Mouse (Mus musculus) embryo, embryonic 10 days (tissue): ENCODE results near the gene Neurod2.

Experiments used
- DNase-seq: peaks from one replicate; pipeline ENCODE4 v3.0.0-alpha.2; 2015; ENCODE audit warnings: low spot score

Neurod2 gene

GRCm38 (mm10) chr11:98317479-98317878 lies 12.0 kb downstream of the Neurod2 start:
- DNase-seq = no peak

- peak; percentile 89 for DNase-seq
Measured at GRCm38 (mm10) chr11:98313790-98314323, 15.6 kb downstream of the Neurod2 start.

GRCm38 (mm10) chr11:98298484-98299205 lies 30.8 kb downstream of the Neurod2 start:
- peak; percentile 45 for DNase-seq

GRCm38 (mm10) chr11:98297778-98298177 lies 31.7 kb downstream of the Neurod2 start:
- DNase-seq = no peak

- no peak for DNase-seq
Measured at GRCm38 (mm10) chr11:98296916-98297315, 32.5 kb downstream of the Neurod2 start.

GRCm38 (mm10) chr11:98296277-98296676 lies 33.2 kb downstream of the Neurod2 start:
- peak; percentile 81 for DNase-seq

GRCm38 (mm10) chr11:98295013-98295585 lies 34.3 kb downstream of the Neurod2 start:
- no peak for DNase-seq

DNA sequence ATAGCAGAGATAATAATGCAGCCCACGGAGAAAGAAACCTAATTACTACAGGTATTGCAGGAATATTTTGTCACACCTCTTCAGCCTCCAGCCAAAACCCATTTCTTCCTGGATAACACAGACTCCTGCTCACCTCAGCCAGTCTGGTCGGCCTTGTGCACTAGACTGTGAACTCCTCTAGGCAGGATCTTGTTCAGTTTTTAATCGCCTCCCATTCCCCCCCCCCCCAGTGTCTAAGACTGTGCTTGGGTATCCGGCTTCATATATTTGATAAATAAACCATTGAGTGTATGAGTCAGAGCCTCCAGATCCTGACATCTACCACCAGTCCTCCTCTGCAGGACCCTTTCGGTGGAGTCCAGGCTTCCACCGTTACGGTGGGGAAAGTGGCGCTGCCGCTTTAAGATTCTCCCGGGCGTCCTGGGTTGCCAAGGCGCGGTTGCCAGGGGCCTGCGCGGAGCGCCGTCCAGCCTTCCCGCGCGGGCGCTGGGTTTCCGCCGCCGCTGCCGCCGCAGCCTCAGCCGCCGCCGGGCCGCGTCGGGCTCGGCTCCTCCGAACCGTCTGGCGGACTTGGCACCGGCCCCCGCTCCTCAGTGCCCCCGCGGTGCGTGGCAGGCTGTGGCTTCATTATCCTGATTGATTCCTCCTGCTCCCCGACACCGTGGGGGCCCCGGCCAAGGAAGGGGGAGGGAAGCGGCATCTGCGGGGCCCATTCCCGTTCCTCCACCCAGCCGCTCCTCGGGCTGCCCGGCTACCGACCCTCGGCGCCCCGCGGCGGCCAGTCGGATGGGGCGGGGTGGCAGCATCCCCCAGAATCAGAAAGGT lies 35.0 kb downstream of the Neurod2 start:
- DNase-seq = peak; percentile 79

DNA sequence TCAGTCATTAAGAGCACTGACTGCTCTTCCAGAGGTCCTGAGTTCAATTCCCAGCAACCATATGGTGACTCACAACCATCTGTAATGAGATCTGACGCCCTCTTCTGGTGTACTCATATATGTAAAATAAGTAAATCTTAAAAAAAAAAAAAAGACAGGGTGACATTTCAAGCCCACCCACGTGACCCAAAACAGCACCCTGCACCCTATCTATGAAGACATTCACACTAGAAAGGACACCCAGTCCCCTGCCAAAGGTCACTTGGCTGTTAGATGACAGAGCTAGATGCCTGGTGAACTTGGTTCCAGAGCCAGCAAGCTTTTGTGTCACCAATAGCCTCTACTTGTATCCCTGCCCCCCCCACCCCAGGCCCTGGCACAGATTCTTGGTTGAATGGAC lies 36.4 kb downstream of the Neurod2 start:
- no peak for DNase-seq

DNA sequence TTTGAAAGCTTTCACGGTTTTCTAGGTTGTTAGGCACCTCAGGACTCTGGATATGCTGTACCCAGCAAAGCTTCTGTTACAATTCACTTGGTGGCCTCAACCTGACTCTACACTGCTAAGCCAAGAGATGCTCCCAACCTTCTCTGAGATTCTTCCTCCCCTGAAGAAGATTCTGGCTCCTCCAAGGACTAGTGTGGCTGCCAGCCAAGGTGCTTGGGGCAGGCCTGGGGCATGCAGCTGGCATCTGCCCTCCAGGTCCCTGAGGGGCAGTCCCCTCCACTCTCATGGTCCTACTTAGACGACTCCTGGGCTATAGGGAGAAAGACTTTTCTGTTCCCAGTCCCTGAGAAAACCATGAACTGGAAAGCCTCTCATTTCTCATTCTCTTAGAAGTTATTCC lies 38.5 kb downstream of the Neurod2 start:
- no peak for DNase-seq

GRCm38 (mm10) chr11:98289873-98290272 lies 39.6 kb downstream of the Neurod2 start:
- no peak for DNase-seq

DNA sequence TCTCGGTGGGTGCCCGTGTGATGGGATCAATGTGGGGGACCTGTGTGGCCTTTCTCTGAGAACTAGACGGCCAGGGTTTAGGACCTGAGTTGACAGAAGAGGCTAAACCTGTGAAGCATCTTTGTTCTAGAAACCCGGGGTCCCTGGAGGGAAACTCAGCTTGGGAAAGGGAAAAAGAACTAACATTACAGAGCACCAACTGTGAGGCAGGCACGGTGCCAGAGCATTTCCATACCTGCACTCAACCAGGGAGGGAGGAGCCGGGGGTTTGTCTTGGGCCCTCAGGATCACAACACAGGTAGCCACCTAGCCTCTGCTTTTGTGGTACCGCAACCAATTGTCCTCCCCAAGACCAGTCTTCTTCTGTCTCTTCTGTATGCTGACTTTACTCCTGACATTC lies 41.5 kb downstream of the Neurod2 start:
- no peak for DNase-seq

- no peak for DNase-seq
Measured at GRCm38 (mm10) chr11:98287531-98287930, 41.9 kb downstream of the Neurod2 start.

DNA sequence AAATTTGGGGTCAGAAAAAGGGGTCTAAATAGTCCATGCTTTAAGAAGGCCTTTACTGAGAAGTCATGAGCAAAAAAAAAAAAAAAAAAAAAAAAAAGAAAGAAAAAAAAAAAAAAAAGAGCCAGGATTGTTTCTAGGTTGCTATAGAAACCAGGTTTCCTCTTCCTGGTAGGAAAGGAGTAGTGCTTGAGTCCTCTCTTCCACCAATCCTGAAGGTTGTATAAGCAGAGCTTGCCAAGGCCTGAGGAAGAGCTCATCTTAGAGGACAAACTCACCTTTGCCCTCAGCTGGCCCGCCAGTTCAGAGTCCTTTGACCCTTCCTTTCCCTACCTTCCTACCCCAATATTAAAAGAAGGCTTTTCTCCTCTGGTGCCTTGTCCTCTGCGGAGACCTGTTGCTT lies 44.1 kb downstream of the Neurod2 start:
- DNase-seq = no peak

- peak; percentile 44 for DNase-seq
Measured at GRCm38 (mm10) chr11:98284230-98284629, 45.2 kb downstream of the Neurod2 start.

DNA sequence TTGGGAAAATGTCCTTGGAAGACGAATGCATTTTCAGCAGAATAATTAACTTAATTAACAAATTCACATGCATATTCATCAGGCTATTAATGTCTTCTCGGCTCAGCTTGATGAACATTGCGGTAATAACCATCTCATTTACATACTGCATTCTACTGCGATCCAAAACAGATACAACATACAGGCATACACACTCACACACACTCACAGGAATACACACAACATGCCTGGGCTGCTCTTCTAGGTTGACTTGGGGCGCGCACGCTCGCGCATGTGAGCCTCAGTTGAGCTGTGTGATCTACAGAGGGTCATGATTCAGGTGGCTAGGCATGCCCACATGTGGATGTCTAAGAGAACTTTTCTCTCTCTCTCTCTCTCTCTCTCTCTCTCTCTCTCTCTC lies 45.7 kb downstream of the Neurod2 start:
- DNase-seq = no peak
